In the genomic region with DNA sequence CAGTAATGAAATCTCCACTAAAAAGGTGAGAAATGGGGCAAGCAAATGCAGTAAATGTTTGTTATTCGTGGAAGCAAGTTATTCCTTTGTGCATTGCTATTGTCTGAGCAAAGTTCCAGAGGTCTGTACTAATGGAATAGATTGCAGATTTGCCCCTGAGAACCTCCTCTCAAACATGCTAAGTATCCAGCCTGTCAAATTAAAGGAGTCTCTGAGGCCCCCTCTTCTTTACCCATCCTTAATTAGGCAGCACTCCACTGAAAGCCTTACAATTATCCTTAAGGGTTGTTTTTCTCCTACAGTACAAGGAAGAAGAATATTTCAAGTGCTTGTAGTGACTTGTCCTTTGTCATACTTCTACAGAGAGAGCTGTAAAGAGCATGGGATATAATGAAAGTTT, we compare ENCODE assay signal across 17 mouse cellular contexts.
"Had no signal": no experiment of that assay in that cellular context is flagged by ENCODE, and none has a peak within 500 bp of the region (broad histone marks: within the 10 kb centered on the region; RNA-seq: fewer than 3 reads in every experiment).

No protein-coding gene starts in this region.

- H3K4me3 ChIP-seq: lung, embryonic 15.5 days; megakaryocyte, embryonic 14.5 days; midbrain, embryonic 13.5 days; neural tube, embryonic 12.5 days; stomach, embryonic 15.5 days had no signal

- H3K4me2 ChIP-seq: lung, embryonic 15.5 days; midbrain, embryonic 11.5 days; midbrain, embryonic 13.5 days; neural tube, embryonic 12.5 days; stomach, embryonic 15.5 days had no signal

- H3K9ac ChIP-seq: liver, postnatal 0 days; lung, embryonic 15.5 days; midbrain, embryonic 13.5 days; neural tube, embryonic 12.5 days; stomach, embryonic 15.5 days had no signal

- H3K36me3 ChIP-seq: lung, embryonic 15.5 days; midbrain, embryonic 13.5 days; neural tube, embryonic 12.5 days; stomach, embryonic 15.5 days had no signal

- DNase-seq: liver, postnatal 0 days; lung, adult 2 months; lung, postnatal 14 days; lung, postnatal 36 days; right cerebral cortex, postnatal 14 days; thymus, adult 2 months; thymus, postnatal 25 days; thymus, postnatal 4 days had no signal

- H3K27ac ChIP-seq: lung, embryonic 15.5 days; macrophage; midbrain, embryonic 13.5 days; neural tube, embryonic 12.5 days; stomach, embryonic 15.5 days; stomach, postnatal 0 days had no signal

- ATAC-seq: liver, postnatal 0 days; lung, postnatal 0 days; midbrain, embryonic 13.5 days had no signal

- H3K4me1 ChIP-seq: lung, embryonic 15.5 days; megakaryocyte, embryonic 14.5 days; neural tube, embryonic 12.5 days; stomach, embryonic 15.5 days had no signal

- H3K9me3 ChIP-seq: lung, embryonic 15.5 days; megakaryocyte, embryonic 14.5 days; midbrain, embryonic 13.5 days; neural tube, embryonic 12.5 days; stomach, embryonic 15.5 days had no signal

- H3K27me3 ChIP-seq: lung, embryonic 15.5 days; megakaryocyte, embryonic 14.5 days; midbrain, embryonic 13.5 days; neural tube, embryonic 12.5 days; stomach, embryonic 15.5 days had no signal
